Mouse (Mus musculus) ovary, postnatal 14 days (tissue): ENCODE measurements around the gene Schip1.

Experiments used
- DNase-seq: peaks from one replicate; pipeline ENCODE4 v3.0.0; 2022; ENCODE audit warnings: low spot score

Gene Schip1

DNA sequence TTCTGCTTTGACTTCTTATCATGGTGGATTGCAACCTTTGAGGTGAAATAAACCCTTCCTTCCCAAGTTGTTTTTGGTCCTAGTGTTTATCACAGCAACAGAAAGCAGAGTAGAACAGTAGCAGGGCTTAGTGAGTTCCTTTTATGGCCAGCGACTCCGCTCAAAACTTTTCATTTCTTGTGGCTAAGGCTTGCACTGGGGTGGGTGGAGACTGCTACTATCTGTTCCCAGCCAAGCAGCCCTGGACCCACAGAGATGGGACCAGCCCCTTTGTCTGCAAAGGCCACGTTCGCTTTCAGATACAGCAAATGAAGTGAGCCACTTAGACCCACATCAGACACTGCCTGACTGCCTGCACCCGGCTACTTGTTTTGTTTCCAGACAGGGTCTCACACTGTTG lies 446.3 kb downstream of the Schip1 start:
- no peak for DNase-seq

GRCm38 (mm10) chr3:68511744-68512143 lies 447.1 kb downstream of the Schip1 start:
- DNase-seq, result no peak

DNA sequence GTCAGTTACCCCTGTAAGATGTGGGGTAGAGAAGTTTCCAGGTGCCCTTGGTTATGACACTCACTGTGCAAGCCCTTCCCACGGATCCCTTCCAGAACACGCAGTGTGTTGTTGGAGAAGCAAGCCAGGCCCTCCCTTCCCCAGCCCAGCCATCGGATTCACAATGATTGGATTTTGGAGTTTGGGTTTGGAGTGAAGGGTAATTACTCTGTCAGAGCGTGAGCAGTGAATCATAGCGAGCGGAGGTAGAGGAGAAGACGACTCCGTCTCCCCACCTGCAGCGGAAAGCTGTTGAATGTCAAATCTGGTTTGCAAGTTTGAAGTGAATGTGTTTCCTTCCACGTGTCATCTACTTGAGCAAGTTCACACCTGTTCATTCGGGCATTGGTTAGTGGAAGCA lies 447.7 kb downstream of the Schip1 start:
- no peak for DNase-seq

DNA sequence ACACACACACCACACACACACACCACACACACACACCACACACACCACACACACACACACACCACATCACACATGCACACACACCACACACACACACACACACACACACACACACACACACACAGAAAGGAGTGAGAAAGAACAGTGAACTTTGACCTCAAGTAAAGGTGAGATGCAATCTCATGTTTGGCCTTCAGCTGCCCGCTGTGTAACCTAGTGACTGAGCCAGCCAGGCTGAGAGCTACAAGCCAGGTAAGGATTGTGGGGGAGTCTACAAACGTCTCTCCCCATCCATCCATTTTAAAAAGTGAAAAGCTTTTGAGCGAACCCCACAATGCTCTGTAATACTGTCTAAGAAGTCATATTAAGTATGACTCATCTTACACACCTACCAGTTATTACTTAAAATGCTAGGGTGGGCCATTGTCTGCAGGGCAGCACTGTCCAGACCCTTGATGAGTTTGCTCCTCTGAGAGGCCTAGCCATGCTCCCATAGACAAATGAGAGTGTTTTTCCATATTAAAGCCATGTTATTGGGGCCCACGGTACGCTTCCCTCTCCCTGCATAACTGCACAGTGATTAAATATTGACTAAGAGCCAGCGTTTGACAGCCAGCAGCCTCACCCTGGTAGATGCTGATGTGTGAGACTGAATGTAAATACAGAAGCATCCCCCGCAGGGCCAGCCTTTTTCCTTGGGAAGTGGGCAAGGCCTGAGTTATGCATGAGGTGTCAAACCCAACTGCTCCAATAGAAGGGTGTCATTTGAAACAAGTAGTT lies 448.9 kb downstream of the Schip1 start:
- DNase-seq, result no peak

DNA sequence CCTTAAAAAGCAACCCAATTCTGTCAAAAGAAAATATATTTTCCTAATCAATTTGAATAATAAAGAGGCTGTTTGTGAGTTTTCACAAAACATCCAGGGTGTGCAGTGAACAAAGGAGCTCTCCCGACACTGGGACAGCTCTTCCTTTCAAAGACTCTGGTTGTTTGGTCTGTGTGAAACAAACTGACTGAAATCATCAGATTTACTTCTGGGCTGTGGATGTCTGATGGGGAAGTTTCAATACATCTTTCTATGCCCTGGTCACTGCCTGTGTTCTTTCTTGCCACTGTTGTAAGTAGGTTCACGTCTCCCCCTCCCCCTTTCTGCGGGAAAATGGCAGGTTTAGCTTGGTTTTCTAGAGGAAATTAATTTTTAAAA lies 449.5 kb downstream of the Schip1 start:
- DNase-seq, result no peak

DNA sequence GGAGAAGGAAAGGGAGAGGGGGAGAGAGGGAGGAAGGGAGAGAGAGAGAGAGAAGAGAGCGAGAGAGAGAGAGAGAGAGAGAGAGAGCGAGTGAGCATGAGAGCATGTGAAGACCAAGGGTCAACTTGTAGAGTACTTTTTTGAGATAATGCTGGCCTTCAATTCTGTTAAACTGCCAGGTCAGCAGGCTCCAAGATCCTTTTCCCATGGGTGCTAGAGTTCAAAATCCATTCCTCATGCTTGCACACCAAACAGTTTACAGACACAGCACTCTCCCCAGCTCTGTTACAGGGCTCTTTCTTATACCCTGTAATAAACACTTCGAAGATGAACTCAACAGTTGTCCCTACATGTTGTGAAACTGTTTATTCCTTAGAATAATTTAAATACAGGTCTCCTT lies 450.1 kb downstream of the Schip1 start:
- DNase-seq, result no peak

- DNase-seq, result no peak
Measured at GRCm38 (mm10) chr3:68516393-68517081, 451.9 kb downstream of the Schip1 start.

DNA sequence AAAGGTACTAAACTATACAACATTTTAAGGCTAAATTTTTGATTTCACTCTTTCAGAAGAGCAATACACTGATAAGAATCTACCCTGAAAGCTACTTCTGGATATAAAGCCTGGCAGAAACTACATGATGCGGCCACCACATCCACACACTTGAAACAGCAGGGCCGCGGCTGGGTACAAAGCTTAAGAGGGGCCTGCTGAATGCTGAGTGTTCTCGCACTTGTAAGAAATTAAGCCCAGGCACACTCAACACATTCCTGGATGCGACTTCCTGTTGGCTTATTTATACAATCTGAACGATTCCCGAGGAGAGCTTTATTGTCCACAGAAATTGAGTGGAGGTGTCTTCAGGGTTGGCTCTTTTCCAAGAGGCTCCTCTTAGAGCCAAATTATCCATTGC lies 452.6 kb downstream of the Schip1 start:
- no peak for DNase-seq

- no peak for DNase-seq
Measured at GRCm38 (mm10) chr3:68518041-68518440, 453.4 kb downstream of the Schip1 start.

DNA sequence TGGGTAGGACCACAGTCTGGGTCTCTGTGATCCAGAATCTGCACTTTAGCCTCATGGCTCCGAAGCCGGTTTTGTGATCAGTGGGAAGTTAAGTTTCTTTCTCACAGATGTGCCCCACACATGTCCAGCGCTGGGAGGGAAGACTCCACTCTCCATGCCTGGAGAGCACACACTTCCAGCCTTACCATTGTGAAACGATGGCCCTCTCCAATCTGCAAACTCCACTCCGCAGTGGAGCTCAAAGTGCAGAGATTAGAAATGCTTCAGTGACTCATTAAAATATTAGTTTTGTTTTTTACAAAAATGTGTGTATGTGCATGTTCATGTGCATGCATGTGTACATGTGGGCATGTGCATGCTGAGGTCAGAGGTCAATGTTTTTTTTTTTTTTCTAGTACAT lies 454.0 kb downstream of the Schip1 start:
- no peak for DNase-seq

DNA sequence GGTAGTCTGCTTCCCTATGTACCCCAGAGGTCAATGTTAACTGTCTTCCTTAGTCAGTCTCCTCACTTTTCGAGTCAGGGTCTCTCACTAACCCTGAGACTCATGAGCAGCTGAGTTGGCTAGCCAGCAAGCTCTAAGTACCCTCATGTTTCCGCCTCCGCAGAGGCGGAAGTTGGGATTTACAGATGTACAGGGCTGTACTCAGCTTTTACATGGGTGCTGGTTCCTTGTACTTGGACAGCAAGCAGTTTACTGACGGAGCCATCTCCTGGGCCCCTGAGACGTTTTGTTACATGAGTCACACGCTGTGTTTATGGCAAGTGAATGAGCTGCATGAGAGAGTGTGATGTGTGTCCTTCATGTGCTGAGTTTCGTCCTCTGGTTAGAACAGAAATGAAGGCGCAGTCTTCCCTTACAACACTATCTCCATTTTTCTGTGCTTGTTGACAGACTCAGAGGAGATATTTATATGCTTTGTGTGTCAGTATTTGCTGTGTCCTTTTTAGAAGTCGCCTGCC lies 460.8 kb downstream of the Schip1 start:
- no peak for DNase-seq

DNA sequence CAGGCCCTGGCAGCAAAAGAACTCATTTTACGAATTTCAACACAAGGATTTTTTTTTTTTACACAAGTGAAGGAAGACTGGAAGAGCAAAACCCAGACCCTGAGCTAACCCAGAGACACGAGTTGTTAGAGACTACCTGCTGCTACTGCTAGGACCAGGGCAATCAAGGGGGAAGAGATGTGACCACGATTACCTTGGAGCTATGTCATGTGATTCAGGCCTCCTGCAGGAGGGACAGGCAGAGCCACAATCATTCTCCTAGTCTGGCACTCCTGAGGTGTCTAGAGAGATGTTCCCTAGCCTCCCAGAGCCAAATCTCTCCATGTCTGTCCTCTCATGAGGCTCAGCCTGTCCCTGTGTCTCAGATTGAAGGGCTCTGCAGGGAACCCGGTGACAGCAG lies 461.8 kb downstream of the Schip1 start:
- DNase-seq, result no peak

- DNase-seq, result no peak
Measured at GRCm38 (mm10) chr3:68527182-68527581, 462.6 kb downstream of the Schip1 start.

DNA sequence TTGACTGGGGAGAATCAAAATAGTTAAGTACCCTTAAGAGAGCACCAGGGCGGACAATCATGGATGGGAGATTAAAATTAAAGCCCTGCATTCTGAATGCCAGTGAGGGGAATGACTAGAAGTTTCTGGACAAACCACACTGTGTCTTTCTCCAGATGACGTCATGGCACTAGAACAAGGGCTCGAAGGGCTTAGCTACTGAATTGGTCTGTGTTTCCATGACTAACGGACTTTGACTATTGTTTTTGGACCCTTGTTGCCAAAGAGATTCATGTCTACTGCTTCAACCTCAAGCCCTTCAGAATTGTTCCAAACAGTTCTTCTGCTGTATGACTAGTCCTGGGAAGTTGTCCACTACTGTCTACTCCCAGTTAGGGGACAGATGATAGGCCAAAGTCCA lies 467.3 kb downstream of the Schip1 start:
- DNase-seq, result no peak

DNA sequence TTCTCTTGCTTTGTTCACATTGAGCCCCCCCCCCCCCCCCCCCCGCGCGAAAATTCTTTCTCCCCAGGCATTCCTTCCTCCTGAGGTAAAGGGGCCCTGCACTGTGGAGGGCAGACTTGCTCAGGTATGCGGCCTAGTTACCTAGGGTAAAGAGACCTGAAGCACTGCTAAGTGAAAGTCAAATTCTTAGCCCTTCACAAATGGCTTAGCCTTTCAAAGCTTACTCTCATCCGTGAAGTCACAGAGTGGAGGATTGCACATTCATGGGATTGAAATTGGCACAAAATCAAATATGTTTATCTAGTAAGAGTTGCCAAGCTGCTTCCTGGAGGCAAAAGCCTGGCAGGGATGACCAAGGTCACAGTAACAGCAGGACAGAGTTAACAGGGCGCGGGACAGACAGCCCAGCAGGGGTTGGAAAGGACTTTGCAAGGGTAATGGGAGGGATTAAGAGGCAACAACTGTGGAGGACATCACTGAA lies 470.0 kb downstream of the Schip1 start:
- no peak for DNase-seq

GRCm38 (mm10) chr3:68535160-68535728 lies 470.6 kb downstream of the Schip1 start:
- no peak for DNase-seq

- no peak for DNase-seq
Measured at GRCm38 (mm10) chr3:68536071-68536470, 471.5 kb downstream of the Schip1 start.

DNA sequence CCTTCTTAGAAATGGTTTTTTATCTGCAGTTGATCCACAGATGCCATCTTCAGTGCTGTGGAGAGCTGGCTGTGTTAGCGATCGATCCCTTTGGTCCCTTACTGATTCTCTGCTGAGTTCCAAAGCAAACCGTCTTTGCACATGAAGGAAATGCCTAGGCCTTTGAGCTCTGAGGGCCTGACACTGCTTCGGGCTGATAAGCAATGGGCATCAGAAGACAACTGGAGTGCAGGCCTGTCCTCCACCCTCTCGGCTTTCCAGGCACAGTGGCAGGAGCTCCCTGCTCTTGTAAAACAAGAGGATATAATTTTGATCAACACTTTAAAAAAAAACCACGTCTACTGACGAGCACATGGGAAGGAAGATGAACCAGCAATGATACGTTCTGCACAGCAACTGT lies 477.1 kb downstream of the Schip1 start:
- DNase-seq, result no peak

DNA sequence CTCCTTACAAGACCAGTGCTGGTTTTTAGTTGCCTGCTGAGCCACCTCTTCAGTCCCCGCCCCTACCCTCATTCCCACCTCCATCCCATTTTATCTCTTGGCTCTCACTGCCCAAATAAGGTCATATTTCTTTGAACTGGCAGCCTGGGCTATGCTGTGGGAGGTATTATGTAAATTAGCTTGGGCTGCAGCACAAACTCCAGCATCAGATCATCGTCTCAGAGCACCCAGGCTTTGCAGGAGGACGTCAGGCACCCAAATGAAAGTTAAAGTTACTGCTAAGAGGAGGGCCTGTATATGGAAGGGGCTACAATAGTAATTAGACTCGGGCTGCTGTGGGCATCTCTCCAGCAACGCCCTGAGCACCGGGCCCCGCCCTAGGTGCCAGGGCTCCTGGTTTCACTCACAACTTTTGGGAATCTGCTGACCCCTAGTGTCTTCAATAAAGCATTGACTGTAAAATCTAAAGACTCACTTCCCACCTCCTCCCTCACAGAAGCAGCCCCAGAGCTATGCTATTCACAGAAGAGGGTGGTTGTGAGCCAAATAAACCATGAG lies 478.4 kb downstream of the Schip1 start:
- DNase-seq, result peak; percentile 32

DNA sequence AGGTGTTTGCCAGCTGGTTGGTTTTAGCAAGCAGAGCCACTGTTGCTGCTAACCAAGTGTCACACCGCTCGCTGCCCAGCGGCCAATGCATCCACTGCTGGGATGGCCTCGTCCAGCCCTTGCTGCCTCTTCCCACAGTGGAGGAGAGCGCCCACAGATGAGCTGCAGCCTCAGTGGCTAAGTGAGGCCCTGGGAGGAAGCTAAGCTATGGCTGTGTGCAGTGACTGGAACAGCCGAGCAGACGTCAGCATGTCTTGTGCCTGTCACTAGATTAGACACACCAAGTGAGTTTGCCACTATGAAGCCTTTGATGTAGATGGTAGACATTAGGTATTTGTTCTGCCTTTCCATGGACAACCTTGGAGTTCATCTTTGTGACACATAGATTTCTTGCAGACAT lies 480.2 kb downstream of the Schip1 start:
- no peak for DNase-seq

GRCm38 (mm10) chr3:68545898-68546297 lies 481.3 kb downstream of the Schip1 start:
- DNase-seq, result no peak

DNA sequence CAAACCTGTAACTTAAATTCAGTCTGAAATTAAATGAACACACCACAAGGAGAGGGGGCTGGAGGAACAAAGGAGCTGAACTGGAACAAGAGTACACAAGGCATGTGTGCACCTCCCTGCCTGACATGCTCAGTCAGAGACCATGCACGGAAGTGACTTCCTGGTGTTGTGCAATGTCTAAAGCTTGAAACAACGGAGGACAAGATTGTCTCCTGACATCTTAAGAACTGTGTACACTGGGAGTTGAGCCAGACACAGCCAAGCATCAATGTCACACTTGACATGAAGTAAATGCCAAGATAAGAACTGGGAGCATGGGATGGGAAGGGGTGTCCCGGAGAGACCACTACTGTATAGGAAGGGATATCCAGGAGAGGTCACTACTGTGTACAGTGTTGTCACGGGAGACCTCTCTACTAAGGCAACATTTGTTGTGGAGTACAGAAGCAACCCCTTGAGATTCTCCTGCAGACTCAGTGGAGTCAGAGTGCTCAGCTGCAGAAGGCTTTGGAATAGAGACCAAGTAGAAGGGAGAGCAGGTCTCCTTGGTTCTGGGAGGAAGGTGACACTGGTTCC lies 490.6 kb downstream of the Schip1 start:
- no peak for DNase-seq
